Mouse (Mus musculus): ENCODE results near the gene S100a10. TPM values are rescaled to one million over a fixed set of nuclear protein-coding genes. Genes with fewer than 3 reads are reported as not detected.
A peak's percentile ranks its signal among the peaks of the same experiment; 100 is the strongest.

Gene S100a10
- polyA plus RNA-seq, 2 experiments from 2014 or later, result 1,196 to 1,341 TPM

GRCm38 (mm10) chr3:93580946-93581345 lies 26.1 kb downstream of the S100a10 start:
- no peak for ATAC-seq

DNA sequence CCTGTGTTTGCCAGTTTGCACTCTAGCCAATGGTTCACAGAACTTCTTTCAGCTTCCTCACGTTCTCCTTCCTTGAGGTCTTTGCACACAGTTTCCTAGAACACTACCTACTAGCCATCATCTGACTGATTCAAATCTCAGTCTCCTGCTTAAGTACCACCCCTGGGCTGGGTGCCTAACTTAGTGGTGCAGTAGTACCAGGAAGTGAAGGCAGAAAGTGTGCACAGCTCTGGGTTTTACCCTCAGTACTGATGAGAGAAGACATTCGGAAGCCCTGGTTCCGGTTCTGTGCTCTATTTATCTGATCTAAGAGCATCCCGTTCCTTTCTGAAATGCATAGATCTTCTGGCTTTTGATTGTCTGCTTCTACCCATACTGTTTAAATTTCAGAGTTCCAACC lies 26.8 kb downstream of the S100a10 start:
- ATAC-seq, result peak; percentile 98

DNA sequence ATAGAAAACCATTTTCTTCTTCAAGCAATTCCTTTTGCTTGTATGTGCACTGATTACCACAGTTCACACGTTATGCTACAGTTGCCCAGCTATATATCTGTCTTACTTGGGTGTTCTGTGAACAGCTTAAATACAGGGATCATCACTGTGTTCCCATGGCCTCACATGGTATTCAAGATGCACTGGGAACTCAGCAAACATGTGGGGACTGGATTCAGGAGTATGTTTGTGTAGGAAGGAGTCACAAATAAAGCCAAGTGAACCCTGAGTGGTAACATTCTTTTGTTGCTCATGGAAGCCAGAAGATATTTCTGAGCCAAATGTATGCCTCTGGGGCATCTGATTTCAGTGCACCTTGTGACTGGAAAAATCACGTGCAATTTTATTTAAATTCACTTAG lies 28.2 kb downstream of the S100a10 start:
- no peak for ATAC-seq

GRCm38 (mm10) chr3:93589629-93590028 lies 34.7 kb downstream of the S100a10 start:
- ATAC-seq, result no peak

GRCm38 (mm10) chr3:93590256-93590655 lies 35.4 kb downstream of the S100a10 start:
- ATAC-seq, result no peak

DNA sequence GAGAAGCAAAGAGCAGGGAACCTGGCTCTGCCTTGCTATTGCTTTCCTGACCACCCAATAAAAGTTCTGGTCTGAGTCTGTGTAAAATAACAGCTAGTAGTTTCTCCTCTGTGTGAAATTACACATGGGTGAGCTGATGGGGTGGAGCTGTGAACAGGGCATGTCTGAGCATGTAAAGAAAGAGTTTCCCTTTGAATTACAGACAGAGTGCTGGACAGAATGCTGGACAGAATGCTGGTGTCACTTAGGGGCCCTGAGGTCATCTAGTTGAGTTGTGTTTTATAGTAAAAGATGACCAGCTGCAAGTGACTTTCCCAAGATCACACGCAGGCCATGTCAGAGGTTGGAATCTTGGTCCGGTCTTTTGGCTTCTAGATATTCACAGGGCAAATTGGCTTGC lies 37.2 kb downstream of the S100a10 start:
- no peak for ATAC-seq

GRCm38 (mm10) chr3:93592976-93593375 lies 38.1 kb downstream of the S100a10 start:
- no peak for ATAC-seq

GRCm38 (mm10) chr3:93593512-93593911 lies 38.6 kb downstream of the S100a10 start:
- ATAC-seq, result no peak

DNA sequence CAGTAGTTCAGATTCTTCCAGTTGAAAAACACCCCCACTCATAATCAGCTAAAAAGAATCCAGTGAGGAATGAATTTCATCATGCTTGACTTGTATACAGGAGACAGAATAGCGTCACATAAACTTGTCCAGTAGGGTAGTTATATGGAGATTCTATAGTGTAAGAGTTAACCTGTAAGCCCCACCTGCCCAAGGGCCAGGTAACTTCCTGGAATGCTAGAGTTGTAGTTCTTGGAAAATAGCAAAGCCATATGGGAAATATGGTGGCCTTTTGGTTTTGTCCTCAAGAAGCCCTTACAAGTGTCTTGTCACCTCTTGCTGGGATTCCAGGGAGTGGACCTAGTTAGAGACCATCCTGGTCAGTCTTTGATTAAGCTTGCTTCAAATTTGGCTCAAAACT lies 41.8 kb downstream of the S100a10 start:
- ATAC-seq, result no peak

DNA sequence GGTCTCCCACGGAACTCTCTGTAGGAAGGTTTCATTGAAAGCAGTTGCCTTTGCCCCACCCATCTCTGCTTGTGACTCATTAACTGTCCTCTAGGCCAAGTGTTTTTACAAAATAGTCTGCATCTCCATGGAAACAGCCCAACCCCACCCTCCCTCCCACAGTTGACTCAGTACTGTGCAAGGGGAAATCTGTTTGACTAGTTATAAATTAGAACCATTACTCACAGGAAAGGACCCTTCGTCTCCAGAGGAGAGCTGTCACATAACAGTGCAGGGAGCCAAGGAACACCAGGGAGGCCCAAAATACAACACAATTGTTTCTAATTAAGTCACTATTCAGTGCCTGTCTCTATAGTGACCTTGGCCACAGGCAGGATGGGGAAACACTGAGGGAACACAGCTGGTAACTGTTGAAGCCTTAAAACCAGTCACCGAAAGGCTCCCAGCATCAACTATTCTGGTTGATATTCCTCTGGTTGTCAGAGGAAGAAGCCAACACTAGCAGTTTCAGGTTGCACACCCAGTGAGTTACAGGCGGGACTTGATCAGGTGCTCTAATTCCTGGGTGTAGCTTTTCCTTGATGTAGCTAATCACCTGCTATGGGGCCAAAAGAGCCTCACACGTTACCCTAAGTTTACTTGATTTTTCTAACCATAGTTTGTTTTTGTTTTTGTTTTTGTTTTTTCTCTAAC lies 42.5 kb downstream of the S100a10 start:
- peak; percentile 83 for ATAC-seq

- ATAC-seq, result peak; percentile 27
Observed at GRCm38 (mm10) chr3:93597970-93598369, 43.1 kb downstream of the S100a10 start.

- no peak for ATAC-seq
Observed at GRCm38 (mm10) chr3:93600206-93600605, 45.3 kb downstream of the S100a10 start.

DNA sequence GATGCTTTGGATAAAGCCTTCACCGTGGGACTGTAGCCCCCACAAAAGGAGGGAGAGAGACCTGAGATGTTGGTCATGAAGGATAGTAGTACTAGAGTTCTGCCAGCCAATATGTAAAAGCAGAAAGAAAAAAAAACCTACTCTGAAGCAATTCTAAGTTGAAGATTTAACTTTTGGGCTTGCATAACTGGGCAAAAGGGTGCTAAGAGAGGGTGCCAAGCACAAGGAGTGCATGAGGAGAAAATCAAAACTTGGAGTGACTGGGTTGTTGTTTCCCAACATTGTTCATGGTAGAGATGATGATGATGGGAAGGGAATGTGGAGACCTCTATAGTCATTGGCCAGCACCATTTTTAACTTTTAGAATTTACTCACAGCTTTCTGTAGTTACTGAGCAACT lies 47.0 kb downstream of the S100a10 start:
- no peak for ATAC-seq

DNA sequence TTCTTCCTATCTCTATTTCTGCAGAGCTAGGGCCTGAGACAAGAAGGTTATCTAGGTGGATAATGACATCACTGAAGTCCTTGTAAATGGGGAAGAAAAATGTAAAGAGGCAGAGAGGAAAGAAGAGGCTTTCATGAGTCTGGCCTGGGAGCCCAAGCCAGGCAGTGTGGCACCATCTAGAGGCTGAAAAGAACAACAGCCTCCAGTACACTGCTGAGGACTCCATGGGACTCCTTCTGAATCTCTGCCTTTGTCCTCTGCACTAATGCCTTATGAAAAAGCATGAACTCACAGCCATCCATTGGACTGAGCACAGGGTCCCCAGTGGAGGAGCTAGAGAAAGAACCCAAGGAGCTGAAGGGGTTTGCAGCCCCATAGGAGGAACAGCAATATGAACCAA lies 54.1 kb downstream of the S100a10 start:
- ATAC-seq, result peak; percentile 82

Other genes with a start within 250 kb of the S100a10 start
- not detected for gene Hrnr, start 235.3 kb upstream of the S100a10 start, polyA plus RNA-seq (2017; shearing (Covaris generic))
- gene Rptn, start 161.4 kb upstream of the S100a10 start, polyA plus RNA-seq (2017; shearing (Covaris generic)), result under 1 TPM in 1 of 2 experiments, not detected in 1; 0.11 TPM
- not detected for gene Tchh, start 112.8 kb upstream of the S100a10 start, polyA plus RNA-seq (2017; shearing (Covaris generic))
- not detected for gene Tchhl1, start 86.3 kb upstream of the S100a10 start, polyA plus RNA-seq (2017; shearing (Covaris generic))
- gene S100a11, start 34.6 kb upstream of the S100a10 start, polyA plus RNA-seq (2017; shearing (Covaris generic)), result 1,000 to 10,000 TPM; 1,103 to 1,136 TPM
- gene Tdpoz2, start 97.6 kb downstream of the S100a10 start, polyA plus RNA-seq (2017; shearing (Covaris generic)), result not detected
- not detected for gene Tdpoz1, start 121.2 kb downstream of the S100a10 start, polyA plus RNA-seq (2017; shearing (Covaris generic))
- gene Gm37596, start 138.0 kb downstream of the S100a10 start, polyA plus RNA-seq (2017; shearing (Covaris generic)), result not detected
- not detected for gene Gm5773, start 217.9 kb downstream of the S100a10 start, polyA plus RNA-seq (2017; shearing (Covaris generic))
- gene Tdpoz4, start 241.3 kb downstream of the S100a10 start, polyA plus RNA-seq (2017; shearing (Covaris generic)), result not detected